Mouse (Mus musculus) G1E-ER4 (cell line): ENCODE results near the gene Tusc2. TPM values are rescaled to one million over a fixed set of nuclear protein-coding genes. Genes with fewer than 3 reads are reported as not detected.

Experiments used
- GATA1 ChIP-seq: IDR thresholded peaks from one replicate; pipeline ENCODE4 v1.8.0; 2012; ENCODE audit warnings: low read length, inconsistent platforms
- polyA plus RNA-seq: library from polyadenylated mRNA; stranded (reverse); fragments of >175 nt; gene quantifications from 2 replicates; pipeline ENCODE4 v1.2.3, GENCODE M21; 2012

Gene Tusc2
- polyA plus RNA-seq, 1 experiment = 31.3 TPM

- TF ChIP-seq GATA1 = no peak
Observed at GRCm38 (mm10) chr9:107553541-107554318, 9.3 kb upstream of the Tusc2 start.

DNA sequence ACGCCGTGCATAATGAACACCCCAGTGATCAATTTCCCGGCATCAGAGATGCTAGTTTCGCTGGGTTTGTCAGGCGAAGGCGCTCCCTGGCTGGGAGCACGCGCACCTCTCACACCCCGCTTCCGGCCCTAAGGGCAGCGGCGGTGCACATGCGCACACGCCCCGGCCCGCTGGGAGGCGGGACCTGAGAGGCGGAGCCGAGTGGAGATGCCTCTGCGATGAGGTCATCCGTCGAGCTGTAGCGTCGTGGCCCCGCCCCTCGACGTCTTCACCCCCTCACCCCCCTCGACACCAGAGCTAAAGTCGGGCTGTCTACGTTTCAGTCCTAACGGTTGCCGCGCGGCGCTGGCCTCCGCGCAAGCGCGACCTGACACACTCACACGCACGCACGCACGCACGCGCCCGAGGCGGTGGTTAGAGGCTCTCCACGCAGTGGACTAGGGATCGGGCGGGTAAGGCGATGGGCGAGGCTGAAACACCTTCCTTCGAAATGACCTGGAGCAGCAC, 8.7 kb upstream of the Tusc2 start:
- TF ChIP-seq GATA1 = no peak

DNA sequence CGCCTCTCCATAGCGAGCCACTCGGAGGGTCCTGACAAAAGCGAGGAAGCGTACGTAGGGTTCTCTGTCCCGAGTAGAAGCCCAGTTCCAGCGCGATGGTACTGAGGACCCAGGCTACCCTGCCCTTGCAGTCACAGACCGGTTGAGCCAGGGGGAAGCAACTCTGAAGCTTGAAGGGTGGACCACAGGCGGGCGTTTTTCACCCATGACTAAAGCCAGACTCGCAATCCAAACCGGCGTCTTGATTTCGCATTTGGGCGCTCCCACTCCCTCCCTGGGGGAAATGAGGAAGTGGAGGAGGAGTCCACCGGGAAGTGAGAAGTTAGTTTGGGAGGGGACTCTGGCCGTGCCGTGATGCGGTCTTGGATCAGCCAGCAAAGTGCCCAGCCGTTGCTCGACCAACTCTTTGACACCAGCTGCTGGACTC, 8.0 kb upstream of the Tusc2 start:
- no peak for TF ChIP-seq GATA1

DNA sequence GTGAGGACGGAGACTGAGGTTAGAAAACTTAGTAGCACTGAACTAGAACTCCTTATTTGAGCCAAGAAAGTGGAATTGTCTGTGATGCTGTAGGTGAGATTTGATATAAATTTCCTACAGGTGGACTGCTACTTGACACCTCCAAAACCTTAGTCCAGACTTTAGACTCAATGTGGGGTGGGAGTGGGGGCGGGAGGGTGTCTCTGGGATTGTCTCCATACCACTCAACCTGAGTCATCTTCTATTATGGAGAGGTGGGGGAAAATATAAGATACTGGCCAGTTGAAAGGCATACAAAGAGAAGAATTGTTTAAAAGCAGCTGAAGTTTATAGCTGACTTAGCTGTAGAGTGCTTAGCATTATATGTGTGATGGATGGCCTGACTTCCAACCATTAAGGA, 7.4 kb upstream of the Tusc2 start:
- no peak for TF ChIP-seq GATA1

GRCm38 (mm10) chr9:107556346-107556745, 6.7 kb upstream of the Tusc2 start:
- no peak for TF ChIP-seq GATA1

GRCm38 (mm10) chr9:107566041-107566709, 3.1 kb downstream of the Tusc2 start:
- no peak for TF ChIP-seq GATA1

DNA sequence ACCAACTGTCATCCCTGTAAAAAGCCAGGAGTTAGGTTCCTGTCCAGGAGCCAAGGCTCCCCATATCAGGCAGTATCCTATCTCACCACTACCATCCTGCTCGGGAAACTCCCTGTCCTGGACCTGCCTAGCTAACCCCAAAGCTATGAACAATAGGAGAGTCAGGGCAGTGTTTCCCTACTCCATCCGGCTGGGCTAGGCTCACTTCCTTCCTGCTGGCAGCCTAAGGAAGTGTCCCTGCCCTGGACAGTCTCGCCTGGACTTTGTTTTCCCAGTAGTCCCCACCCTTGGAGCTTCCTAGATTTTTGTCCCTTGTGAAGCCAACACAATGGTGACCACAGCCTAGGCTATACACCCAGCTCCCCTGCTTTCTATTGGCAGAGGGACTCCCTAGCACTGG, 3.8 kb downstream of the Tusc2 start:
- TF ChIP-seq GATA1 = no peak

DNA sequence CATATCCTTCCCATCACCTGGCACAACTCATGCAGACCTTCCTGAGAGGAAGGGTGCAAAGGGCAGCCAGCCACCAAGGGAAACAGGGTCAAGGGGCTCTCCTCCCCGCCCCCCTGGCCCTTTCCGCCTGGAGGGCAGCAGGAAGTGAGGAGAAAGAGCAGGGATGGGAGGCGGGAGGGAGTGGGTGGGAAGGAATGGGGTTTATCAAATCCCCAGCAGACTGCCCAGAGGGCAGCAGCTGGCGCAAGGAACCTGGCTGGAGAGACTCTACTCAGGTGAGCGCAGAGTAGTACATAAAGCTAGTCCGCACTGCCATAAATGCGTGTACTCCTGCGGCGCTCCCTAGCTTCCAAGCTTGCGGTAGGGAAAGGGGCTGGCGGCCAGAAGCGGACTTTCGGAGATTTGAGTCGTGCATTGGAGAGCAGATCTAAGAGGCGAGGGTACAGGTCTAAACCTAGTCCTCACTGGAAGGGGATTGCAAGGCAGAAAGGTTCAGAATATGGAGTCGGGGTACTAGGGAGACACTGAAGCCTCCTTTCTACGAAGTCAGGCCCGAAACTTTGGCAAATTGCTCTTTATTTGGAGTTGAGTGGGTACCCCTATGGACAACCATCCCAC, 4.8 kb downstream of the Tusc2 start, which contains the start of gene Hyal2:
Gene Hyal2 (plus strand): TSS at position 244 of the 618 bp plus-strand sequence.
- no peak for TF ChIP-seq GATA1

DNA sequence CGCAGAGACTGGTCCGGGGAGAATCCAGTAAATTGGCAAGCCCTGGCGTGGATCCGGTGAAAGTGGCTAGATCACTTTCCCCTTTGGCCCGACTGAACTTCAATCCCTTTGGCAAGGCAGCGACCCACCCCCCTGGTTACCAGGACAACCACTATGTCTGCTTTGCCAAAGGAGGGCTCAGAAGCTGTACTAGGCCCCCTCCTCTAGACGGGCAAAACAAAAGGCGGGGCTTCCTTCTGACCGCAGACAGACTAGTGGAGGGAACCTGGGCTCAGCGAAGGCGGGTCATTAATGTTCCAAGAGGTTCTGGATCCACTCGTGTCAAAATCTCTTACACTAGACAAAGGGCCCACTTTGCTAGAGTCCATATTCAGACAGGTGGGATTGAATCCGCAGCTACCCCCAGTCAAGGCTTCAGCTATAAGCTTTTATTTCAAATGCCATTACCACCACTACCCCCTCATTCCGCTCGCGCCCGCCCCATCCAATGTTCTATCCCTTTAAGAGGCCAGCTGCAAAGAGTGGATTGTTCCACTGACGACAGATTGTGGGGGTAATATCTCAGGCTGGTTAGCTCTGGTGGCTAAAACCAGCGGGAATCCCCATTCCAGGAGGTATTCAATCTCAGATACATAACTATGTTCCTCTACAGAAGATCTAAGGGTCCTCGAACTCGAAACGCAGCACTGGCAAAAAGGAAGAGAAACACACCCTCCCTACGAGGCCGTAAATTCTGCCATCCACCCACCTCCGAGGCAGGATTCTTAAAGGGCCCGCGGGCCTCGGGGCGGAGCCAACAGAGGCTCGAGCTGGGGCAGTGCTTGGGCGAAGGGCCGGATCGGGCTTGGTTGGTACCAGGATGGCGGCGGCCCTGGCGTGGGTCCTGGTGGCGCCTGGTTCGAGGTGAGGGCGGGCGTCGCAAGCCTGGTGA, 5.5 kb downstream of the Tusc2 start:
- no peak for TF ChIP-seq GATA1

GRCm38 (mm10) chr9:107569270-107569669, 6.2 kb downstream of the Tusc2 start:
- TF ChIP-seq GATA1 = no peak

DNA sequence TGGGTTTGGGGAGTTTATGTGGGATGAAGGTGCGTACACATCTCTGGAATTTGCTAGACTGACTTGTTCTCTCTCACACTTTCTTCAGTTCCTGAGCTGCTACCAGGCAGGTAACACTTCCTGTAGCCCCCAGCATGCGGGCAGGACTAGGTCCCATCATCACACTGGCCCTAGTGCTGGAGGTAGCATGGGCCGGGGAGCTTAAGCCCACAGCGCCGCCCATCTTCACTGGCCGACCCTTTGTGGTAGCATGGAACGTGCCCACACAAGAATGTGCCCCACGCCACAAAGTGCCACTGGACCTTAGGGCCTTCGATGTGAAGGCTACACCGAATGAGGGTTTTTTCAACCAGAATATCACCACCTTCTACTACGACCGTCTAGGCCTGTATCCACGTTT, 7.0 kb downstream of the Tusc2 start:
- TF ChIP-seq GATA1 = no peak

DNA sequence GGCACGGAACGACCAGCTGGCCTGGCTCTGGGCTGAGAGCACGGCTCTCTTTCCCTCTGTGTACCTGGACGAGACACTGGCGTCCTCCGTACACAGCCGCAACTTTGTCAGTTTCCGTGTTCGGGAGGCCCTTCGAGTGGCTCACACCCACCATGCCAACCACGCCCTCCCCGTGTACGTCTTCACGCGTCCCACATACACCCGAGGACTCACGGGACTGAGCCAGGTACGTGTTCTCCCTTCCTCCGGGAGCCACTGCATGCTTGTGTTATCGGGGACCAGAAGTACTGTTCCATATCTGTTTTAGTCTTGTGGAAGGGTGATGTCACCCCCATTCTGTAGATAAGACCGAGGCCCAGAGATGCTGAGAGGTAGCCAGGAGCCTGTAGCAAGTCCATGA, 7.8 kb downstream of the Tusc2 start:
- TF ChIP-seq GATA1 = peak; percentile 37

GRCm38 (mm10) chr9:107571534-107572326, 8.7 kb downstream of the Tusc2 start:
- no peak for TF ChIP-seq GATA1

- TF ChIP-seq GATA1 = no peak
Observed at GRCm38 (mm10) chr9:107572327-107572662, 9.2 kb downstream of the Tusc2 start.

DNA sequence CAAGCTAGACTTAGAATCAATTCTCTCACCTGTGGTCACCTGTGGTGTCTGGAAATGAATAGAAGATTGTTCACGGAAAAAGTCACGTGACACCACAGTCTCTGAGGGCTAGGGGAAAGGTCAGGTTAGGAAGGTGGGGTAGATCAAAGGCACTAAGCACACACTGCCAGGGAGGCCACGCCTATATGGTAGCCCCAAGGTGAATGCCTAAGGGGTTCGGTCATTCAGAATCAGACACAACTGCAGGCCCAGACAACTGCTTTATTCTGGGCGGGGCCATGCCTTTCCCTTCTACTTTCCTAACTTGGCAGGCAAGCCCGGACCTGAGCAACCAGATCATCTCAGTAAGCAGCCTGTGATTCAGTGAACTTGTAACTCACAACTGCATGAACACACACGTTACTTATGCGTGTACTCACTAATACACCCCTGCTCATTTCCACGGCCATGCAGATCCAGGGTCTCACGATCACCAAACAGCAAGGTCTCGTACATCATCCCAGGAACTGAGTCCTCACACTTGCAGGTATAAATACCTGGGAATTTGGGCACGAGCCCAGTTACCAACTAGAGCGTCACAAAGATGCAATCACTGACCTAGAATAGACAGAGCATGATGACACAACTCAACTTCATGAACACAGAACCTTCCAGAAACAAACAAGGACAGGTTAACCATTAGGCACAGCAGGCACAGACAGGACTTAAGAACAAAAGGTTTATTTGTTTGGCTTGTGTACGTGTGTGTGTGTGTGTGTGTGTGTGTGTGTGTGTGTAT, 12.7 kb downstream of the Tusc2 start:
- TF ChIP-seq GATA1 = no peak
